Mouse (Mus musculus) hindlimb bud, embryonic 11.5 days (tissue): ENCODE measurements around the gene Tbc1d1.
"Not testable (repeated sequence)": the region's sequence is repeated elsewhere in the genome, so short reads cannot be mapped to it uniquely, and the experiment has no call there.

ENCODE experiments used
- DNase-seq: peaks from one replicate; pipeline ENCODE4 v3.0.0-alpha.2; 2012; ENCODE audit warnings: low read depth, low spot score; ENCODE audit errors: extremely low spot score

Tbc1d1 gene

DNA sequence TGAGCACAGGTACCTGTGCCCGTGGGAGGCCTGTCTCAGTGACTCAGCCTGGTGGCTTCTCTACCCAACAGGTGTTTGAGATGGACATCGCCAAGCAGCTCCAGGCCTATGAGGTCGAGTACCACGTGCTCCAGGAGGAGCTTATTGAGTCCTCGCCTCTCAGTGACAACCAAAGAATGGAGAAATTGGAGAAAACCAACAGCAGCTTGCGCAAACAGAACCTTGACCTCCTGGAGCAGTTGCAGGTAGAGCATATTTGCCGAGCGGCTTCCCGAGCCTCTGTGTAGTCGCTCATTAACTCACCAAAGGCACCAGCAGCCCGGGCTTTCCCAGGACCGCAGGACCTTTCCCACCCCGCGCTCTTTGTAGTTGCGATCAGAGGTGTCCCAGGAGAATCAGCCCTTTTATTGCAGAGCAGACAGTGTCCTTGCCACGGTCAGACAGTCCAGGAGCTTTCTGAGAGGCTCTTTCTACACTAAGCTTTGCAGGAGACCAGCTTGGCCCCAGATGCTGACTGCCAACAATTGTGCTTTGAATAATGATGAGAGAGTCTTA lies 189.2 kb downstream of the Tbc1d1 start:
- no peak for DNase-seq

DNA sequence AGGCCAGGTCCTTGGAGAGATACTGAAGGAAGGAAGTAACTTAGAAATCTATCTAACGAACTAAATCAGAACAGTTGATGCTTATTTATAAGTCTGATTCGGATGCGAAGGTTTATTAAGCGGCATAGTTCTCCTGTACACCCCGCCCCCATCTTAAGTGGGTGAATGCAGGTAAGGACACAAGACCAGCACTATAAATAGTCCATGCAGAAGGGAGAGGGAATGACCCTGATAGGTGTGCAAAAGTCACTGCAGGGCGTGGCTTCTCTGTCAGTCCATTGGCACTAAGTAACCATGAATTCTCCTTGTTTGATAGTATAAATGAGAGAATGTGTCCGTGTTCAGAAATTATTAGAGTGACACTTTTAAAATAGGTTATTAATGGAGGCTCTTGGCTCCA lies 189.7 kb downstream of the Tbc1d1 start:
- no peak for DNase-seq

DNA sequence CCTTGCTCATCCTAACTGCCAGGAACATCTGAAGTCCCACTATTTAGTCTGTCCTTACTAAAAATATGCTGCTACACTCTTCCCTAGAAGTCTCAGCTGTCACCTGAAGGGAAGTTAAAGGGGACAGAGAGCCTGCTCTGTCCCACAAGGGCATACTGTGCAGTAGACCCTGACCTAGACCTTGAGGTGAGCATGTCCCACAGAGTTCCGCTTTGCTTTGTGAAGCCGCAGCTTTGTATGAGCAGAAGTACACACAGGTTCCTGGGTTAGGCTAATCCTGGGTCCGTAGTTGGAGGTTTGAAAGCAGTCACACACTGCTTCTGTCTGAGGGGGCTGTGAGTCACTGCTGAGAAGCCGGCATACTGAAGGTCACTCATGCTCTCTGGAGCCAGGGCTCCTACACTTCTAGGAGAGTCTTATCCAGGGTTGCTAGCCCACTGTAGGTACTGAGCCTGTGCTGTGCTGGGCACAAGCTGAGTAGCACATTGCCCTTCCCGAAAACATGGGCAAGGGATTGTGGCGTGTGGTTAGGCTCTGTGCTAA lies 190.3 kb downstream of the Tbc1d1 start:
- DNase-seq: no peak

DNA sequence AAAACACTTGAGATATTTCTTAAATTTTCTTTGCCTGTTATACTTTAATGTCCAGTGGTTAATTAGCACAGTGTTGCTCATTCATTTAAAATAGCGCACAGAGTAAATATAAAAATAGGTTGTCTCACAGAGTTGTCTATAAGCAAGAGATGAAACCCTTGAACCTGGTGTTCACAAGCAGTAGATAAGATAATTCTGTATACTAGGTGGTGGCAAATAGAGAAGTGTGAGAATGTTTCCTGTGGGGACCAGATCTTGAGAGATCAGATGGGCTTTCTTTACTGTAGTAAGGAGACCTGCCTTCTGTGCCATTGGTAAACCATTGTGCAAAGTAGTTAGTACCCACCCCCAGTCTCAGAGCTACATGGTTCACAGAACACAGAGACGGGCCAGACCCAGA lies 192.1 kb downstream of the Tbc1d1 start:
- no peak for DNase-seq

DNA sequence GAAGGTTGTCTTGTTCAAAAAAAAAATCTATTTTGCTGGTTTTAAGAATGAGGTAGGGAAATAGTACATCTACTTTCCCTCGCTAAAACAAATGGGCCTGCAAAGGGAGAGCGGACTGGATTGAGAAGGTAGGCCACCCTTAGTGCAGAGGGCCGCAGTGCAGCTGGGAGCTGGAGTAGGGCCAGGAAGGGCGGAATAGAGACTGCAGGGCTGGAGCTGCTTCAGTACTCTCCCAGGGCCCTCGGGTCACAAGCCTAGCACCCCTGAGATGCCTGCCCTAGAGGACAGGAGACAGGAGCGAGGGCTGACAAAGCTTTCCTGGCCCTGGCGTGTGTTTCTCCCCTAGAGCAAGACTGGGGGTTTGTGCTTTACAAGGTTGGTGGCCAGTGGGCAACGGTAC lies 192.7 kb downstream of the Tbc1d1 start:
- DNase-seq: no peak

DNA sequence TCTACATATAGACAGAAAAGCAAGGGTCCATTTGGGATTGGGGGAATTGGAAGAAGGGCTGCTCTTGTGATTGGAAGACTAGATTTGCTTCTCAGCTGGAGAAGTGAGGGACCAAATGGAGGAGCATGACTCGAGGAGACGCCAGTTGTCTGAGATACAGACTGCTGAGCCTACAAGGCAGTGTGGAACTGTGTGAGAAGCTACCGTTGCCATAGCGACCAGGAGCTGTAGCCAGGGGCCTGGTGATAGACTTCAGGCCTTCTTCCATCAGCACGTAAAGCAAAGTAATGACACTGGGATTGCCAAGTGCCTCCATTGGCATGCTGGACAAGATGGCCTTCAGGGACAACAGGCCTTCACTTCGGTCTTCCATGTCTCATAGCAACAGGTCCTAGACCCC lies 195.9 kb downstream of the Tbc1d1 start:
- no peak for DNase-seq

DNA sequence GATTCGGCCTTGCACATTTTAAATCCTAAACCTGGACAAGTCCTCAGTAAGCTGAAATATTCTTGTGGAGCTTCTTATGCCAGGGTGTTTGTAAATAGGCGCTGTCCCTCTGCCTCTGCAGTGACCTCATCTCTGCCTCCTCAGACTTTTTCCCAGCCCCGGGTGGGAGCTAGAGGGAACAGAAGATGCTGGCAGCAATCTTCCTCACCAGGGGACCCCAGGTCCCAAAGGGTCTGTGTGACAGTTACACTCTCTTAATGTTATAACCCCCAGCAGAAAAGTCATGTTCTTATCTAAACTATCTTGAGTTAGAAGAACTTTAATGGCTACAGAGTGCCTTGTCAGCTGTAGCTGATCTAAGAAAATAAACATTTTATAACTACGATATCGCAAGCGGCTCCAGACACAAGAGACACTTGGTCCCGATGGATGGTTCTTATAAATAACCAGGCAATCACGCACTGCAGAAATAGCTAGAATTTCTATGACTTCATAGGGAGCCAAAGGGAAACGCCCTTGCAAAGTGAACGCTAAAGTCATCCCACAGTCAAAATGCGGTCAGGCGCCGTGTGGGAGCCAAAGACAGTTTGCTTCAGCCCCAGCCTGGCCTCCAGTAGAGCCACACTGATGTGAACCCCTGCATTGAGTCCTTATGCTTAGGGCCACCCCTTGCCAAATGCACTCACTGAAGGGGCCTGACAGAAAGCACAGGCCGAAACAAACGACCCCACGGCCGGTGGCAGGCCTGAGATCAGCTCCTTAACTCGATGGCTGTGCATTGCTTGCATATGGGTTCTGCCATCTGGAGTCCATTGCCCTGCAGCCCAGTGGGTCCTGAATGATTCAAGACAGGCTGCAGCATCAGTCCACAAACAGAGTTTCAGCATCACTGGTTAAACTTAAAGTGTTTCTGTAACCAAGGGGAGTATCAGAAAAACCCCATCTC lies 202.8 kb downstream of the Tbc1d1 start:
- DNase-seq: no peak

DNA sequence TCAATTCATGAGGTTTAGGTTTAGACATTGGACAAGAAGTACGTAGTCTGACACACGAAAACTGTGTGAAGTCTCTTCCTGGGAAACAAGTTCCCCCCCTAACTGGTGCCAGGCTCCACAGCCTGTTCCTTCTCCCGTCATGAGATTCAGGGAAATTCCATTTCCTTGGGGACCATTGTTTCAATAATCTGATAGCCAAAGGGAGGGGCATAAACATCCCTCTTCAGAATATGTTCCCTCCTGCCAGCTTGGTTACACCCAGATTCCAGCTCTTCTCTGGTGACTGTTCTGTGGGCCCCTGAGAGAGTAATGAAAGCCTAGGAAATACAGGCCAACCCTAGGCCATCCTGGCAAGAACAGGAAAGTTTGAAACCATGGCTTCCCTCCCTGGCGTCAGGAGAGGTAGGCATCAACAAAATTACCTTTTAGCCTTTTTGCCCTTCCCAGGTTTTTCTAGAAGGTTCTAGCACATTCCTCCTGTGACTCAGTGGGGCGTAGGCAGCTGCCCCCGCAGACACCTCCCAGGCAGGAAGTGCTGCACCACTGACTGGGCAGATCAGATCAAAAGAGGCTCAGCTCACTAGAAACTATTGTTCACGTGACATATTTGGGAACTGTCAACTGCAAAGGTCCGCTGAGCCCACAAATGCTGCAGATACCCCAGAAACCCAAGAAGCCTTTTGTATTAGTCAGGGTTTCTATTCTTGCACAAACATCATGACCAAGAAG lies 204.2 kb downstream of the Tbc1d1 start:
- no peak for DNase-seq

DNA sequence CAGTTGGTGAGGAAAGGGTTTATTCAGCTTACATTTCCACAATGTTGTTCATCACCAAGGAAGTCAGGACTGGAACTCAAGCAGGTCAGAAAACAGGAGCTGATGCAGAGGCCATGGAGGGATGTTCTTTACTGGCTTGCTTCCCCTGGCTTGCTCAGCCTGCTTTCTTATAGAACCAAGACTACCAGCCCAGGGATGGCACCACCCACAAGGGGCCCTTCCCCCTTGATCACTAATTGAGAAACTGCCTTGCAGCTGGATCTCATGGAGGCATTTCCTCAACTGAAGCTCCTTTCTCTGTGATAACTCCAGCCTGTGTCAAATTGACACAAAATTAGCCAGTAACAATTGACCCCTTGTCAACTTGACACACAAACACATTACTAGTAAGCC lies 204.8 kb downstream of the Tbc1d1 start:
- not testable (repeated sequence) for DNase-seq

DNA sequence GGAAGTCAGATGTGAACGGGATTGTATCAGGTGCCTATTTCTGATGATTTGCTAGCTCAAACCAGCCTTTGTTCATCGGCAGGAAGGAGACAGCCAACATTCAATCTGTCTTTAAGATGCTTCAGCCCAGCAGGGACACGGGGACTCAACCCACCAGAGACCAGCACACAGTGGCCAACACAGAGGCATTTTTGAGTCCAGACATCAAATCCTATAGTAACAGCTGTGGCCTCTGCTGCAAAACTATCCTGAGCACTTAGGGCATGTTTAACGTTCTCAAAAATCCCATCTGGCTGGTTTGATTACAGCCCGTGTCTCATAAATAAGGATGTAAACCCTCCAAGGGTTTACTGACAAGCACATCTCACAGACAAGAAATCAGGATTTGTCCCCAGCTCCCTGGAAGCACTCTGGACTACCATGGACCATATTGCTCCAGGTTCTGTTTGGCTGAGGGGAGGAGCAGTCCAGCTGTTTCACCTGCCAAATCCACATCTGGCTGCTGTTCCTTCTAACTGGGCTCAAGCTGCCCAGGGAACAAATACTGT lies 207.8 kb downstream of the Tbc1d1 start:
- DNase-seq: no peak

DNA sequence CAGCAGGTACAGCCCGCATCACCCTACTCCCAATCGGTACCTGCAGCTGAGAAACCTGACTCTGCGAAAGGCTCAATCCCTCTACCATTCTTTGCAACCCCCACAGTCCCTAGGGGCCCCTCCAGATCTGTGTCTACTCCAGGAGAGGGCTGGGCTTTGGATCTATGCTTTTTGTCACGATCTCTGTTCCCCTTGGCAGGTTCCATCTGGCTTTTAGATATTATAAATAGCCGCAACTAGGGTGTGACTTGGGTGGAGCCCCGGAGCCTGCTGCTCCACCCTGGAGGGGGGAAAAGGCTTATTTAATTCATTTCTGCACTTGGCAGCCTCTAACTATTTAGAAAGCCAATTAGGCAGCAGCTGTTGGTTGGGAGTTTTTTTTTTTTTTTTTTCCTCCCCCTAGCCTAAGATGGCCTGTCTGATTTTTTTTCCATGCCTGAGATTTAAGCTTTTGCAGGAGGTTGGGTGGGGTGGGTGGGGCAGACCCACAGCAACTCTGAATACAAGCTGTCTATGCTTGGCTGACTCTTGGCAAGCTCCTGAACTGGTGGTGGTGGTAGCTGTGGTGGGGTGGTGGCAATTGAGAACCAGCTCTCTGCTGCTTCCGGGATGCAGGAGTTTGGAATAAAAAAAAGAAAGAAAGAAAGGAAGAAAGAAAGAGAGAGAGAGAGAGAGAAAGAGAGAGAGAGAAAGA lies 208.5 kb downstream of the Tbc1d1 start:
- no peak for DNase-seq

DNA sequence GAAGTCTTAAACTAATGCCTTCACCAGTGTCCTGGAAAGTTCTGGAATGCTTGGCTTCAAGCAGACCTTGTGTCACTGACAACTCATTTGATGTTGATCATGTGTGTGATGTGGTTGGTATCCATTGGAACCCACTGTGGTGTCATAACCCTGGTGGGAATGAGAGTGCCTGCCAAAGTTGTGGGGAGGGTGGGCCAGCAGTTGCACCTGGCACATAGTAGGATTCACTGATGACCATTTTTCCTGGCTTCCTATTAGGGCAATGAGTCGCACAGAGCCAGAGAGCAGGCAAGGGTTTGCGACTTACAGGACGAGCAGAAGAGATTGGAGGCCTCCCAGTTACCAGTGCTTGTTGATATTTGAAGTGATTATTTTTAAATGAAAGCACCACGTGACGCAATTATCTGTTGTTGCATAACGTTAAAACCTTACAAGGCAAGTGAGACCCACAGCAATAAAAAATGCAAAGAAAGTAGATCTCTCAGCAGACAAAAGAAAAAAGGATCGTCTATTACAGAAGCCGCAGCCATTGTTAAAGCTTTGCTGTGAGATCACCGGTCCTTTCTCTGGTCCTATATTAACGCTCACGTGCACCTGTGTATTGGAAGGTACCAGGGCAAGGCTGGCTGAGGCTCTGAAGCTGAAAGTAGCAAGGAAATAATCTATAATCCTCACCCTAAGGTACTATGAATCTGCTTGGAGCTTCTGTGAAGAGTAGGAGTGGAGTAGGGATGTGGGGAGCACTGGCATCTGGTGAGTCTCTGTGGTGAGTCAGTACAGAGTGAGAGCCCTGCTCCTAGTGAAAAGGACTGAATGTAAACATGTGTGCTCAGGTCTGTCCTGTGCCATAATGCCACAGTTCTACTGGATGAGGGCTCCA lies 209.3 kb downstream of the Tbc1d1 start:
- no peak for DNase-seq

DNA sequence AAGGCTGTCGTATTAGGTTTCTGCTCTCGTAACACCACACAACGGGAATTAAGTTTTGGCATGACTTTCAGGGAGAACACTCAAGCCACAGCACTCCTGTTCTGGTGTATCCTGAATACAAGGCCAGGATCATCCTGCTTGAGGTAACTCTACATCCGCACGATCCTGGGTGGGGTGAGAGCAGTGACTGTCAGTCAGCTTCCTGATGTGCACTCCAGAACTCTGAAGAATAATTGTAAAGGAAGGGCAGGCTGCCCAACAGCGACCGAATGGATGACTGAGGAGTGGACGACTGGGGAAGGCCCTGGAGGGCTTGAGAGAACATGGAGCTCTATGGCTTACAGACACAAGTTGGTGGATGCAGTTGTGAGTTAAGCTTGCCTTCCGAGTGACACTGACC lies 210.0 kb downstream of the Tbc1d1 start:
- no peak for DNase-seq

DNA sequence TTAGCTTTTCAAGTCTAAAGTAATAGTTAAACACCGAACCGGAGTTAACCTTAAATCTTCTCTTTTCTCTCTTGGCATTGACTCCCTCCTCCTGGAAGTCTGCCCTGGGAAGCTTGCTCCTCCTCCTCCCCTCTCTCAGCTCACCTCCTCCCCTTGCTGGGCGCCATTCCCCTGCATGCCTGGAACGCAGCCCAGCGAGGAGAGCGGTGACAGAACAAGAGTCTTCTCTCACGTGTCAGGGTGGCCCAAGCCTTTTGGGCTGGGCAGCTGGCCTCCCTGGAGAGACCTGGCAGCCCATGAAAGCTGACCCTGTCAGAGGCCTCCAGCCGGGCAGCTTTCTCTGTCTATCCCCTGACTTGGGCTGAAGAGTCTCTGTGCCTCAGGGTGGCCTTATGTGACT lies 211.3 kb downstream of the Tbc1d1 start:
- DNase-seq: no peak

DNA sequence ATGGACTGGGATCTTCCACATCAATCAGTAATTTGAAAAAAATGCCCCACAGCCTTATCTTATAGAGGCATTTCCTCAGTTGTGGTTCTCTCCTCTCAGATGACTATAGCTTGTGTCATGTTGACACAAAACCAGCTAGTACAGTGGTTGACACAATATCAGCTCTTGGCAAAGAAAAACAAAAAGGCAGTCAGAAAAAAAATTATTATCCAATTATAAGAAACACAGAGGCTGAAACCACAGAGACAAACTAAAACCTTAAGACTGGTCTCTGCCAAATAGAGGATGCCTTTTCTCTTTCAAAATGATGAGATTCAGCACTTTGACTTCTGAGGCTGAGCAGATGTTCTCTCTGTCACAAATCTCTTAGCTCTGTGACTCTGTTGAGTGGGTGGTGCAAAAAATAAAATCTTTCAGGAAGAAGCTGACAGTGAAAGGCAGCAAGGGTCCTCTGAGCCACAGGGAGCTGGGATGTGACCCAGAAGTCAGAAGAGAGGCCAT lies 215.3 kb downstream of the Tbc1d1 start:
- no peak for DNase-seq

DNA sequence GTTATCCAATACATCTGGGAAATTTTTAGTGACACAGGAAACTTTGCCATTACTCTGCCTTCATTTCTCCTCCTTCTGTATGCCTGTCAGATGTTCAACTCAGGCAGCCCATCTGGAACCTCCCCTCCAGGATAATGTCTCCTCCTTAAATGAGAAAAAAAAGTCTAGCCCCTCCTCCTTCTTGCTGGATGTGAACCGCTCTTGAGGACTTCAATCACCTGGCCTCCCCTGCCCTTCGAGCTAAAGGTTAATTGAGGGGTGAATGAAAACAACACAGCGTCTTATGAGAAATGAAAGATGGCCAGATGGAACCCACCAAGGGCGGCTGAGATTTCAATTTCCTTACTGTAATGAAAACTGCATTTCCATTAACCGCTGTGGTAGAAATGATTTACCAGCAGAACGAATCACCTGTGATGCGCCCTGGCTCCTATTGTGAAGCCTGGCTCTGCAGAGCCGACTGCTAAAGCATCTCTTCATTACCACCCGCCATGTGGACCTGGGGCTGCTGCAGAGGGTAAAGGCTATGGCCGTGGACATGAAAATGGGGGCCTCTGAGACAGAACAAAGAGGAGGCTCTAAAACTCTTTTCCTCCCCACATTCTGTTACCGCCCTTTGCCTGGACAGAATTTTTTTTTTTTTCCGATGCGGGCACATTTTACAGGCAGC lies 216.3 kb downstream of the Tbc1d1 start:
- DNase-seq: no peak

DNA sequence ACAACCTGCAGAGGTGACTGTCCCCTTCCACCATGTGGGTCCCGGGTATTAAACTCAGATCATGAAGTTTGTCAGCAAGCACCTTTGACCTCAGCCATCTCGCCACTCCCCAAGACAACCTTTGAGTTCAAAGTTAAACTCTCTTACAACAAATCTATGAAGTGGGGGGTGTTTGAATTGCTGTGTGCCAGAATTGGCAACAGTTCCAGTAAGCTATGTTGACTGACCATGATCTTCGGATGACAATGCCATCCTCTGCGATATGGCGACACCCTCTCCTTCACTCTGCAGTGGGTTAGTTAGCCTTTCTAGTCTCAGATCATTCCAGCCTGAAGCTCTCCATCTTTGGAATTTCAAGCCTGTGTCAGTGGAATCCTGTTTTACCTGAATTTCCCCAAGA lies 217.6 kb downstream of the Tbc1d1 start:
- DNase-seq: no peak

DNA sequence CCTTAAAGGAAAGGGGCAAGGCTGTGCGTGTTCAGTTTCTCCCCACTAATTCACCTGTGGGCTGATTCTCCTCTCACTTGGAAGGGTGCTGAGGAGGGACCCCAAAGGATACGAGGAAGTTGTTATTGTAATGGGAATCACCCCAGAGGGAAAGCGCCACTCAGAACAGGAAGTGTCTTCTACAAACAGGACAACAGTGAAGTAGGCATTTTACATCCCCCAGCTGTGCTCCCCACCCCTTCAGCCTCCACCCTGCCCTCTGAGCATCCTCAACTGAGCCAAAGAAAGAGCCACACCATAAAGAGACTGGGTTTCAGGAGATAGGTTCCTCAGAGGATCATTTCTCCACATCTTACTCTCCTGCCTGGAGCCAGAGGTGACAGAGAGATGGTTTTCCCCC lies 219.7 kb downstream of the Tbc1d1 start:
- no peak for DNase-seq

DNA sequence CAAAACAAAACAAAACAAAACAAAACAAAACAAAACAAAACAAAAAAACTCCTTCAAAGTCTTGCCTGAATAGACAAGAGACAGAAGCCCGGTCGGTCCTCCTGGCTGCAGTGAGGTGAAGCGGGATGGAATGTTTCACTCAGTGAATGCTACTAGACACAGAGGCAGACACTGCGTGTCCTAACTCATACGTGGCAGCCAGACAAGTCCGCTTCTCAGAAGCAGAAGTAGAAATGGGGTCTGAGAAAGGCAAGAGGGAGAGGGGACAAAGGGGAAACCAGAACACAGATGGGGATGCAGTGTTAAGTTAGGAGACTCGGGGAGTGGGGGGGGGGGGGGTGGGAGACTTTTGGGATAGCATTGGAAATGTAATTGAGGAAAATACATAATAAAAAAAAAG lies 220.4 kb downstream of the Tbc1d1 start:
- no peak for DNase-seq
